ENCODE assay signal across 10 mouse cellular contexts in the genomic region with DNA sequence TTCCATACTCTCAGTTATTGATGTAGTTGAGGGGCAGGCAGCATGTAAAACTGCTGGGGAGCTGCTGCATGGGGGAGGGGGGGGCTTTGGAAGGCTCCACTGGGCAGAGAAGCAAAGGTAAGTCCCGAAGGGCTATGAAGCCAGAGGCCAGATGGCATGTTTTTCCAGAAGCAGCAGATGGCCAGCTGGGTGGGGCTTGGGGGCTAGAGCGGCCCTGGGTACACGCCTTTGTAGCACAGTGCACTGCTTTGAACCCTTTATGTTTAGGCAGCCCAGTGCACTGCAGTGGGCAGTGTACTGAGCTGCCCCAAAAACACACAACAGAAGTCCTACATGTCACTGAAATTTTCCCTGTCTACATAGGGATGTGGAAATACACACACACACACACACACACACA. TPM values are rescaled to one million over a fixed set of nuclear protein-coding genes. Genes with fewer than 3 reads are reported as not detected.
DNase-seq lines count a peak whose midpoint lies in the region; ATAC-seq and TF ChIP-seq lines count a peak whose summit lies in the region.
"Had no signal": no experiment of that assay in that cellular context is flagged by ENCODE, and none has a peak within 500 bp of the region (broad histone marks: within the 10 kb centered on the region; RNA-seq: fewer than 3 reads in every experiment).

No protein-coding gene starts in this region.

- no peaks in the 10 kb centered on the region for H3K27me3 ChIP-seq in megakaryocyte, embryonic 14.5 days (replicated peaks)
- no peaks in the 10 kb centered on the region for H3K27me3 ChIP-seq in forebrain, embryonic 16.5 days (replicated peaks; ENCODE audit: control insufficient read depth, insufficient read depth, low read length)
- H3K27me3 ChIP-seq in liver, embryonic 14.5 days (ENCODE audit: control insufficient read depth, insufficient read depth, low read length): no peaks in the 10 kb centered on the region
- H3K27me3 ChIP-seq in kidney, embryonic 14.5 days (ENCODE audit: control insufficient read depth, insufficient read depth, low read length): no peaks in the 10 kb centered on the region

- H3K9ac ChIP-seq in forebrain, embryonic 16.5 days (replicated peaks; ENCODE audit: low read depth, low read length): no peak overlapping the region
- H3K9ac ChIP-seq in liver, embryonic 14.5 days (replicated peaks): no peak overlapping the region; the same call in 1 of the 2 replicates
- no peak overlapping the region for H3K9ac ChIP-seq in kidney, embryonic 14.5 days (ENCODE audit: low read depth, low read length)

- H3K36me3 ChIP-seq in megakaryocyte, embryonic 14.5 days (replicated peaks; ENCODE audit: low read length): peaks cover 49% of the 10 kb centered on the region
- H3K36me3 ChIP-seq in forebrain, embryonic 16.5 days (ENCODE audit: control insufficient read depth, insufficient read depth): no peaks in the 10 kb centered on the region
- H3K36me3 ChIP-seq in liver, embryonic 14.5 days (replicated peaks; ENCODE audit: control insufficient read depth, insufficient read depth, low read depth): no peaks in the 10 kb centered on the region
- no peaks in the 10 kb centered on the region for H3K36me3 ChIP-seq in kidney, embryonic 14.5 days (ENCODE audit: control insufficient read depth, insufficient read depth, low read length)

- H3K27ac ChIP-seq in forebrain, embryonic 16.5 days (ENCODE audit: low read length): no peak overlapping the region
- no peak overlapping the region for H3K27ac ChIP-seq in liver, embryonic 14.5 days
- no peak overlapping the region for H3K27ac ChIP-seq in kidney, embryonic 14.5 days (ENCODE audit: low read depth, low read length)

- ATAC-seq in megakaryocyte, adult 5-6 weeks (ENCODE audit: poor library complexity, severe bottlenecking): no peak
- peak; percentile 57; the same call in 1 of the 2 replicates for ATAC-seq in forebrain, embryonic 16.5 days
- ATAC-seq in liver, embryonic 14.5 days (ENCODE audit: insufficient read depth): peak; percentile 31; the same call in 1 of the 2 replicates
- no peak for ATAC-seq in kidney, embryonic 14.5 days (ENCODE audit: low FRiP score, low TSS enrichment)

- DNase-seq in liver, embryonic 14.5 days (ENCODE audit: low read depth in 3 of 3, low spot score in 3 of 3): no peak
- DNase-seq in retina, postnatal 1 day: peak; percentile 88
- DNase-seq in left cerebral cortex, adult 18-20 months (ENCODE audit: low spot score in 2 of 2): no peak
- no peak for DNase-seq in right cerebral cortex, adult 18-20 months
- DNase-seq: adrenal gland, postnatal 36 days had no signal

- H3K4me2 ChIP-seq in forebrain, embryonic 16.5 days (ENCODE audit: low read length): no peak overlapping the region
- H3K4me2 ChIP-seq in liver, embryonic 14.5 days (ENCODE audit: low read depth): no peak overlapping the region
- H3K4me2 ChIP-seq in kidney, embryonic 14.5 days (replicated peaks; ENCODE audit: low read depth, low read length): no peak overlapping the region

- WGBS in forebrain, embryonic 16.5 days: 44% methylated on average over 3 of the region's 3 CpGs
- 19% methylated on average over 3 of the region's 3 CpGs for WGBS in liver, embryonic 14.5 days (ENCODE audit: insufficient replicate concordance)
- WGBS in kidney, embryonic 14.5 days: 17% methylated on average over 3 of the region's 3 CpGs

- H3K4me1 ChIP-seq in megakaryocyte, embryonic 14.5 days: peaks cover 90% of the 10 kb centered on the region
- peaks cover 4% of the 10 kb centered on the region; the same call in 1 of the 2 replicates for H3K4me1 ChIP-seq in forebrain, embryonic 16.5 days (replicated peaks; ENCODE audit: control insufficient read depth, insufficient read depth, low read length)
- H3K4me1 ChIP-seq in liver, embryonic 14.5 days (replicated peaks; ENCODE audit: control insufficient read depth in 2 of 2, insufficient read depth in 2 of 2, low read length in 1 of 2): peaks cover 9 to 20% of the 10 kb centered on the region in 2 experiments
- H3K4me1 ChIP-seq in kidney, embryonic 14.5 days (ENCODE audit: control insufficient read depth, insufficient read depth, low read length): no peaks in the 10 kb centered on the region

- H3K4me3 ChIP-seq in megakaryocyte, embryonic 14.5 days (replicated peaks): peak overlapping the region; percentile 92
- H3K4me3 ChIP-seq in forebrain, embryonic 16.5 days (replicated peaks; ENCODE audit: low read length): no peak overlapping the region
- H3K4me3 ChIP-seq in liver, embryonic 14.5 days (ENCODE audit: insufficient read depth in 1 of 2, low read depth in 2 of 2, low read length in 2 of 2): no peak overlapping the region
- no peak overlapping the region for H3K4me3 ChIP-seq in kidney, embryonic 14.5 days (ENCODE audit: low read length)
- H3K4me3 ChIP-seq: erythroblast, embryonic 14.5 days had no signal

- no peaks in the 10 kb centered on the region for H3K9me3 ChIP-seq in megakaryocyte, embryonic 14.5 days
- H3K9me3 ChIP-seq in forebrain, embryonic 16.5 days (ENCODE audit: control insufficient read depth, low read length): no peaks in the 10 kb centered on the region
- no peaks in the 10 kb centered on the region for H3K9me3 ChIP-seq in liver, embryonic 14.5 days (ENCODE audit: control insufficient read depth, low read length)
- no peaks in the 10 kb centered on the region for H3K9me3 ChIP-seq in kidney, embryonic 14.5 days (ENCODE audit: control insufficient read depth, low read length)

- no peak for TF ChIP-seq EP300 in liver, embryonic 14.5 days (IDR thresholded peaks at IDR 0.05; ENCODE audit: low read depth)

- TF ChIP-seq CTCF in liver, embryonic 14.5 days (IDR thresholded peaks at IDR 0.05; ENCODE audit: low read depth): no peak

RNA-seq across cellular contexts. Expression of a gene that starts 7.7 kb away (rescaled TPM):
- polyA plus RNA-seq in megakaryocyte, embryonic 14.5 days (2012; ENCODE audit: insufficient read depth, low replicate concordance): 19.9 and 22.2 TPM in 2 replicates
- 72.1 and 86.7 TPM in 2 replicates for total RNA-seq in megakaryocyte, adult 5-6 weeks (2015)
- total RNA-seq in megakaryocyte, adult 5-6 weeks (2017): 143 and 189 TPM in 2 replicates
- polyA plus RNA-seq in forebrain, embryonic 16.5 days (2015; fragmentation: Nextera tagmentation; extraction: Ambion mirVana): 52.9 and 58.8 TPM in 2 replicates
- 8.8 and 12.0 TPM in 2 replicates for polyA plus RNA-seq in liver, embryonic 14.5 days (2012; rRNA removed)
- polyA plus RNA-seq in liver, embryonic 14.5 days (2014; fragmentation: Nextera tagmentation; extraction: Ambion mirVana): 19.0 and 23.6 TPM in 2 replicates
- 10 to 100 TPM; 33.6 to 36.5 TPM for total RNA-seq in left cerebral cortex, adult 18-20 months (2021)
- polyA plus RNA-seq in kidney, embryonic 14.5 days (2014; fragmentation: Nextera tagmentation; extraction: Ambion mirVana): 57.6 and 69.2 TPM in 2 replicates

RNA-seq across cellular contexts. Expression of a gene that starts 17.6 kb away (rescaled TPM):
- 1.3 and 4.9 TPM in 2 replicates for polyA plus RNA-seq in megakaryocyte, embryonic 14.5 days (2012; ENCODE audit: insufficient read depth, low replicate concordance)
- total RNA-seq in megakaryocyte, adult 5-6 weeks (2015): 15.2 and 16.9 TPM in 2 replicates
- total RNA-seq in megakaryocyte, adult 5-6 weeks (2017): 18.8 and 20.7 TPM in 2 replicates
- polyA plus RNA-seq in forebrain, embryonic 16.5 days (2015; fragmentation: Nextera tagmentation; extraction: Ambion mirVana): 0.12 TPM in 1 of 2 replicates, not detected in the other
- 1.6 and 2.1 TPM in 2 replicates for polyA plus RNA-seq in liver, embryonic 14.5 days (2012; rRNA removed)
- polyA plus RNA-seq in liver, embryonic 14.5 days (2014; fragmentation: Nextera tagmentation; extraction: Ambion mirVana): 2.3 and 2.5 TPM in 2 replicates
- not detected for total RNA-seq in left cerebral cortex, adult 18-20 months (2021)
- 0.10 and 0.45 TPM in 2 replicates for polyA plus RNA-seq in kidney, embryonic 14.5 days (2014; fragmentation: Nextera tagmentation; extraction: Ambion mirVana)
- polyA plus RNA-seq: erythroblast, embryonic 14.5 days had no signal

RNA-seq across cellular contexts. Expression of a gene that starts 33.4 kb away (rescaled TPM):
- 27.0 and 31.8 TPM in 2 replicates for polyA plus RNA-seq in megakaryocyte, embryonic 14.5 days (2012; ENCODE audit: insufficient read depth, low replicate concordance)
- total RNA-seq in megakaryocyte, adult 5-6 weeks (2015): 60.7 and 76.8 TPM in 2 replicates
- total RNA-seq in megakaryocyte, adult 5-6 weeks (2017): 54.9 and 60.4 TPM in 2 replicates
- 62.2 and 67.9 TPM in 2 replicates for polyA plus RNA-seq in forebrain, embryonic 16.5 days (2015; fragmentation: Nextera tagmentation; extraction: Ambion mirVana)
- 28.9 and 43.4 TPM in 2 replicates for polyA plus RNA-seq in liver, embryonic 14.5 days (2012; rRNA removed)
- 71.9 and 76.5 TPM in 2 replicates for polyA plus RNA-seq in liver, embryonic 14.5 days (2014; fragmentation: Nextera tagmentation; extraction: Ambion mirVana)
- 10 to 100 TPM; 36.0 to 36.7 TPM for total RNA-seq in left cerebral cortex, adult 18-20 months (2021)
- 81.1 and 81.3 TPM in 2 replicates for polyA plus RNA-seq in kidney, embryonic 14.5 days (2014; fragmentation: Nextera tagmentation; extraction: Ambion mirVana)

RNA-seq across cellular contexts. Expression of a gene that starts 39.2 kb away (rescaled TPM):
- polyA plus RNA-seq in megakaryocyte, embryonic 14.5 days (2012; ENCODE audit: insufficient read depth, low replicate concordance): 6.2 TPM in 1 of 2 replicates, not detected in the other
- 248 and 273 TPM in 2 replicates for total RNA-seq in megakaryocyte, adult 5-6 weeks (2015)
- total RNA-seq in megakaryocyte, adult 5-6 weeks (2017): 249 and 251 TPM in 2 replicates
- polyA plus RNA-seq in forebrain, embryonic 16.5 days (2015; fragmentation: Nextera tagmentation; extraction: Ambion mirVana): 120 and 140 TPM in 2 replicates
- 25.4 and 43.4 TPM in 2 replicates for polyA plus RNA-seq in liver, embryonic 14.5 days (2012; rRNA removed)
- 80.2 and 81.9 TPM in 2 replicates for polyA plus RNA-seq in liver, embryonic 14.5 days (2014; fragmentation: Nextera tagmentation; extraction: Ambion mirVana)
- 10 to 100 TPM; 39.6 to 52.7 TPM for total RNA-seq in left cerebral cortex, adult 18-20 months (2021)
- polyA plus RNA-seq in kidney, embryonic 14.5 days (2014; fragmentation: Nextera tagmentation; extraction: Ambion mirVana): 174 and 209 TPM in 2 replicates

RNA-seq across cellular contexts. Expression of a gene that starts 50.7 kb away (rescaled TPM):
- polyA plus RNA-seq in megakaryocyte, embryonic 14.5 days (2012; ENCODE audit: insufficient read depth, low replicate concordance): 71.2 and 91.8 TPM in 2 replicates
- 6.4 and 7.6 TPM in 2 replicates for total RNA-seq in megakaryocyte, adult 5-6 weeks (2015)
- total RNA-seq in megakaryocyte, adult 5-6 weeks (2017): 10.0 and 11.6 TPM in 2 replicates
- polyA plus RNA-seq in forebrain, embryonic 16.5 days (2015; fragmentation: Nextera tagmentation; extraction: Ambion mirVana): 34.7 and 44.1 TPM in 2 replicates
- 20.5 and 22.8 TPM in 2 replicates for polyA plus RNA-seq in liver, embryonic 14.5 days (2012; rRNA removed)
- 32.6 and 38.0 TPM in 2 replicates for polyA plus RNA-seq in liver, embryonic 14.5 days (2014; fragmentation: Nextera tagmentation; extraction: Ambion mirVana)
- total RNA-seq in left cerebral cortex, adult 18-20 months (2021): 10 to 100 TPM; 25.0 to 28.0 TPM
- polyA plus RNA-seq in kidney, embryonic 14.5 days (2014; fragmentation: Nextera tagmentation; extraction: Ambion mirVana): 29.0 and 31.3 TPM in 2 replicates

Comparison
In these comparisons a context has a peak if more than half of its experiments do, and no peak if none do; other contexts are left out.
1. ATAC-seq: peak in forebrain, embryonic 16.5 days (single experiment) and liver, embryonic 14.5 days (single experiment); none in megakaryocyte, adult 5-6 weeks (single experiment) and kidney, embryonic 14.5 days (single experiment).